Mouse (Mus musculus) CH12.LX (cell line): ENCODE data around the gene C77080. TPM values are rescaled to one million over a fixed set of nuclear protein-coding genes. Genes with fewer than 3 reads are reported as not detected.

Experiments used
- DNase-seq: peaks from one replicate; pipeline ENCODE4 v3.0.0-alpha.2; 2013; ENCODE audit errors: extremely low read depth
- H3K27ac ChIP-seq: 2 replicates; pipeline ENCODE4 v1.5.1; 2012; ENCODE audit warnings: low read depth, mild to moderate bottlenecking, control low read depth, moderate library complexity; ENCODE audit not compliant: insufficient read depth
- H3K27me3 ChIP-seq: replicated peaks from 2 replicates; pipeline ENCODE3; 2012; ENCODE audit warnings: inconsistent platforms
- H3K36me3 ChIP-seq, 2 experiments: replicated peaks in 1 of 2; 2 replicates each; pipeline versions ENCODE3 to v1.6.1; 2012; ENCODE audit warnings: inconsistent platforms in 1 of 2, low read length in 1 of 2, mild to moderate bottlenecking in 1 of 2, mixed read lengths in 1 of 2, moderate library complexity in 1 of 2; ENCODE audit not compliant: control insufficient read depth in 1 of 2, insufficient read depth in 1 of 2
- H3K4me1 ChIP-seq, 2 experiments: 2 replicates each; pipeline ENCODE4 v1.6.1; 2012; ENCODE audit warnings: inconsistent platforms in 1 of 2, moderate library complexity in 1 of 2; ENCODE audit not compliant: insufficient read depth in 2 of 2, control insufficient read depth in 1 of 2
- H3K4me2 ChIP-seq: 2 replicates; pipeline ENCODE4 v1.6.1; 2012; ENCODE audit warnings: low read depth, mild to moderate bottlenecking, control low read depth; ENCODE audit not compliant: poor library complexity, insufficient read depth, severe bottlenecking
- H3K4me3 ChIP-seq, 3 experiments: fragments of 150-350 bp in 1 of 3; sonication (generic) in 1 of 3; replicated peaks in 1 of 3; 2 replicates each; pipeline versions ENCODE3 to v1.5.1; 2011 to 2012; ENCODE audit warnings: low read depth in 2 of 3, low read length in 2 of 3, mild to moderate bottlenecking in 2 of 3, moderate library complexity in 2 of 3, control low read depth in 1 of 3, improper control_type of control experiment in 1 of 3, inconsistent platforms in 1 of 3, mixed read lengths in 1 of 3; ENCODE audit not compliant: poor library complexity in 1 of 3
- H3K79me2 ChIP-seq: replicated peaks from 2 replicates; pipeline ENCODE4 v1.6.1; 2012; ENCODE audit warnings: mild to moderate bottlenecking, moderate library complexity; ENCODE audit not compliant: control insufficient read depth, poor library complexity, insufficient read depth, severe bottlenecking; ENCODE audit errors: extremely low read depth
- H3K9ac ChIP-seq: 2 replicates; pipeline ENCODE4 v1.6.1; 2012; ENCODE audit warnings: low read depth, mild to moderate bottlenecking, control low read depth, moderate library complexity; ENCODE audit not compliant: insufficient read depth
- H3K9me3 ChIP-seq: replicated peaks from 2 replicates; pipeline ENCODE3; 2012; ENCODE audit warnings: low read length, inconsistent platforms, mixed read lengths
- BHLHE40 ChIP-seq: IDR thresholded peaks from 2 replicates; pipeline ENCODE4 v1.6.1; 2011; ENCODE audit warnings: mild to moderate bottlenecking, low read depth, low read length, improper control_type of control experiment
- CHD2 ChIP-seq: IDR thresholded peaks from 2 replicates; pipeline ENCODE4 v1.6.1; 2011; ENCODE audit warnings: low read length, improper control_type of control experiment
- CTCF ChIP-seq, 2 experiments: IDR thresholded peaks in 1 of 2; conservative IDR thresholded peaks in 1 of 2; 2 replicates each; pipeline ENCODE4 v1.5.1; 2011 to 2012; ENCODE audit warnings: low read depth in 2 of 2, low read length in 2 of 2, improper control_type of control experiment in 1 of 2, inconsistent platforms in 1 of 2, mild to moderate bottlenecking in 1 of 2, moderate library complexity in 1 of 2
- E2F4 ChIP-seq: IDR thresholded peaks from 2 replicates; pipeline ENCODE4 v1.6.1; 2011; ENCODE audit warnings: low read depth, low read length, improper control_type of control experiment; ENCODE audit not compliant: insufficient replicate concordance
- ELF1 ChIP-seq: IDR thresholded peaks from 2 replicates; pipeline ENCODE4 v1.6.1; 2014; ENCODE audit warnings: low read depth, mild to moderate bottlenecking, inconsistent platforms, low read length, improper control_type of control experiment
- EP300 ChIP-seq: IDR thresholded peaks from 2 replicates; pipeline ENCODE4 v1.6.1; 2011; ENCODE audit warnings: low read length, improper control_type of control experiment
- IRF4 ChIP-seq: IDR thresholded peaks from 2 replicates; pipeline ENCODE4 v1.6.1; 2014; ENCODE audit warnings: low read depth, mild to moderate bottlenecking, inconsistent platforms, low read length, improper control_type of control experiment
- JUN ChIP-seq: IDR thresholded peaks from 2 replicates; pipeline ENCODE4 v1.6.1; 2011; ENCODE audit warnings: low read depth, mild to moderate bottlenecking, low read length, improper control_type of control experiment, moderate library complexity; ENCODE audit not compliant: insufficient read depth
- KAT2A ChIP-seq: IDR thresholded peaks from 2 replicates; pipeline ENCODE4 v1.6.1; 2012; ENCODE audit warnings: low read length, improper control_type of control experiment, inconsistent platforms; ENCODE audit not compliant: insufficient replicate concordance
- MAFK ChIP-seq: IDR thresholded peaks from 2 replicates; pipeline ENCODE4 v1.6.1; 2011; ENCODE audit warnings: low read length, improper control_type of control experiment; ENCODE audit not compliant: insufficient replicate concordance
- MYC ChIP-seq: IDR thresholded peaks from 2 replicates; pipeline ENCODE4 v1.6.1; 2011; ENCODE audit warnings: low read depth, mild to moderate bottlenecking, improper control_type of control experiment, low read length
- NELFE ChIP-seq: IDR thresholded peaks from 2 replicates; pipeline ENCODE4 v1.6.1; 2011; ENCODE audit warnings: low read depth, low read length, improper control_type of control experiment
- NRF1 ChIP-seq: IDR thresholded peaks from 2 replicates; pipeline ENCODE4 v1.6.1; 2014; ENCODE audit warnings: low read depth, mild to moderate bottlenecking, inconsistent platforms, low read length, improper control_type of control experiment, moderate library complexity
- PAX5 ChIP-seq: IDR thresholded peaks from 2 replicates; pipeline ENCODE4 v1.6.1; 2012; ENCODE audit warnings: low read length, inconsistent platforms, mixed read lengths
- POLR2A ChIP-seq: IDR thresholded peaks from 2 replicates; pipeline ENCODE4 v1.6.1; 2011; ENCODE audit warnings: low read depth, mild to moderate bottlenecking, improper control_type of control experiment, low read length
- RAD21 ChIP-seq: IDR thresholded peaks from 2 replicates; pipeline ENCODE4 v1.6.1; 2011; ENCODE audit warnings: low read depth, mild to moderate bottlenecking, low read length, improper control_type of control experiment, moderate library complexity
- RCOR1 ChIP-seq: conservative IDR thresholded peaks from 2 replicates; pipeline ENCODE4 v1.6.1; 2012; ENCODE audit warnings: low read depth, mild to moderate bottlenecking, inconsistent platforms, low read length, improper control_type of control experiment
- TBP ChIP-seq: conservative IDR thresholded peaks from 2 replicates; pipeline ENCODE4 v1.6.1; 2011; ENCODE audit warnings: low read depth, low read length, improper control_type of control experiment
- USF1 ChIP-seq: IDR thresholded peaks from 2 replicates; pipeline ENCODE4 v1.6.1; 2014; ENCODE audit warnings: low read depth, mild to moderate bottlenecking, inconsistent platforms, low read length, improper control_type of control experiment
- ZC3H11A ChIP-seq: IDR thresholded peaks from 2 replicates; pipeline ENCODE4 v1.6.1; 2012; ENCODE audit warnings: low read depth, mild to moderate bottlenecking, inconsistent platforms, low read length, improper control_type of control experiment
- ZNF384 ChIP-seq: IDR thresholded peaks from 2 replicates; pipeline ENCODE4 v1.6.1; 2012; ENCODE audit warnings: low read depth, low read length, improper control_type of control experiment, inconsistent platforms
- dilution Hi-C: fragments of 300-500 bp; cut with MboI; formaldehyde crosslinking; loops from 2 replicates; pipeline ENCODE4 v1.14.3; 2020; ENCODE audit warnings: low sequenced_read_pairs; ENCODE audit not compliant: extremely low pct_unique_long_range_greater_than_20kb, extremely low pct_ligation_motif_present
- in situ Hi-C: fragments of 300-500 bp; cut with MboI; formaldehyde crosslinking; loops from 3 replicates; pipeline ENCODE4 v1.14.3; 2019; ENCODE audit warnings: low sequenced_read_pairs, low pct_ligation_motif_present, low pct_unique_long_range_greater_than_20kb, mixed read lengths
- polyA plus RNA-seq: library from polyadenylated mRNA; unstranded; fragments of >175 nt; gene quantifications from 2 replicates; pipeline ENCODE4 v1.2.1, GENCODE M21; 2012; ENCODE audit warnings: low read depth; ENCODE audit not compliant: insufficient read length
- total RNA-seq, 2 experiments: library from RNA; depleted of rRNA; stranded (reverse); fragments of 300-350 nt in 1 of 2; fragments of >200 nt in 1 of 2; gene quantifications; 2 replicates each; pipeline ENCODE4 v1.2.3; 2012 to 2014

The C77080 gene
- total and polyA plus RNA-seq, 3 experiments, result 0.38 to 1.1 TPM; not detected in 1

GRCm38 (mm10) chr4:129283226-129283625 is 22.0 kb upstream of the C77080 start:
- dilution Hi-C loops (no loop called here), in situ Hi-C loops (no loop called here)
- TF ChIP-seq E2F4, result no peak
- TF ChIP-seq ZC3H11A, result no peak
- no peak for TF ChIP-seq BHLHE40
- TF ChIP-seq RAD21, result no peak
- no peak for TF ChIP-seq IRF4
- no peak for TF ChIP-seq KAT2A
- TF ChIP-seq ZNF384, result no peak
- Histone ChIP-seq H3K9ac (no peak overlapping the region), H3K27me3 (peaks cover 8% of the 10 kb centered on the region), H3K4me3 (no peak overlapping the region), H3K27ac (no peak overlapping the region), H3K4me1 (peaks cover under 1 to 3% of the 10 kb centered on the region in 2 experiments; a peak in 3 of 4 replicates), H3K9me3 (no peaks in the 10 kb centered on the region), H3K79me2 (no peaks in the 10 kb centered on the region), H3K4me2 (no peak overlapping the region), H3K36me3 (no peaks in the 10 kb centered on the region)
- no peak for DNase-seq

GRCm38 (mm10) chr4:129282786-129283185 is 21.6 kb upstream of the C77080 start:
- dilution Hi-C loops, result no loop called here
- H3K9ac ChIP-seq, result no peak overlapping the region
- H3K27ac ChIP-seq, result no peak overlapping the region
- no peaks in the 10 kb centered on the region for H3K36me3 ChIP-seq
- H3K9me3 ChIP-seq, result no peaks in the 10 kb centered on the region
- peaks cover 0 to 3% of the 10 kb centered on the region in 2 experiments; a peak in 2 of 4 replicates for H3K4me1 ChIP-seq
- DNase-seq, result no peak
- in situ Hi-C loops, result no loop called here
- H3K4me2 ChIP-seq, result no peak overlapping the region
- TF ChIP-seq BHLHE40 (no peak), KAT2A (no peak), RCOR1 (no peak), POLR2A (no peak), CHD2 (no peak), TBP (no peak), MAFK (no peak), JUN (no peak), CTCF (conservative IDR thresholded peaks at IDR 0.05 in 1 of 2, IDR thresholded peaks at IDR 0.05 in 1 of 2; ENCODE audit: low read depth in 2 of 2, low read length in 2 of 2) (no peak), NELFE (no peak), USF1 (no peak), ELF1 (no peak), NRF1 (no peak), PAX5 (no peak), MYC (no peak), EP300 (no peak)
- no peak overlapping the region for H3K4me3 ChIP-seq
- H3K79me2 ChIP-seq, result no peaks in the 10 kb centered on the region
- H3K27me3 ChIP-seq, result peaks cover 8% of the 10 kb centered on the region
